Mouse (Mus musculus): ENCODE measurements at regions not wholly inside any gene's neighbourhood (a gene's known extent, or its start where the extent isn't known, plus 50 kb on each side); places are given as distances from the start of the nearest gene placed in this dataset.

GRCm38 (mm10) chr9:13974870-13975269 lies 147.4 kb downstream of the Fam76b start:
- Histone ChIP-seq H3ac (ENCODE audit: control insufficient read depth, insufficient read length, low read depth) (no peak overlapping the region), H3K79me3 (ENCODE audit: low read depth) (no peaks in the 10 kb centered on the region)

GRCm38 (mm10) chr9:13978842-13979241 lies 151.3 kb downstream of the Fam76b start:
- TF ChIP-seq CTCF (IDR thresholded peaks at IDR 0.05; ENCODE audit: control insufficient read depth, insufficient read depth, insufficient read length) (no peak), MAX (IDR thresholded peaks at IDR 0.05) (no peak), MYOG (IDR thresholded peaks at IDR 0.05; ENCODE audit: control insufficient read depth, extremely low read depth, insufficient read length) (no peak), MYOD1 (IDR thresholded peaks at IDR 0.05; ENCODE audit: control insufficient read depth, insufficient read length, low read depth) (no peak), FOSL1 (IDR thresholded peaks at IDR 0.05; ENCODE audit: insufficient read depth, low read length, poor library complexity, severe bottlenecking) (no peak), CEBPB (IDR thresholded peaks at IDR 0.05; ENCODE audit: low read depth) (no peak), USF1 (IDR thresholded peaks at IDR 0.05; ENCODE audit: low read depth) (no peak)
- no peaks in the 10 kb centered on the region for H3K36me3 ChIP-seq (ENCODE audit: control insufficient read depth, insufficient read depth)

More at GRCm38 (mm10) chr9:13974870-13975269, 147.4 kb downstream of the Fam76b start:
- H3K27me3 ChIP-seq (ENCODE audit: control insufficient read depth, insufficient read depth, insufficient read length) = peaks cover 4% of the 10 kb centered on the region
- no peaks in the 10 kb centered on the region for H3K36me3 ChIP-seq (ENCODE audit: control insufficient read depth, insufficient read depth)
- TF ChIP-seq MAX (IDR thresholded peaks at IDR 0.05) = no peak
- no peak overlapping the region for H3K4me3 ChIP-seq (ENCODE audit: insufficient read depth, poor library complexity, severe bottlenecking)
- no peaks in the 10 kb centered on the region for H3K79me2 ChIP-seq (ENCODE audit: control insufficient read depth, insufficient read depth)

GRCm38 (mm10) chr9:13987486-13987885 lies 160.0 kb downstream of the Fam76b start:
- Histone ChIP-seq H3ac (ENCODE audit: control insufficient read depth, insufficient read length, low read depth) (no peak overlapping the region), H3K79me2 (ENCODE audit: control insufficient read depth, insufficient read depth) (no peaks in the 10 kb centered on the region), H3K79me3 (ENCODE audit: low read depth) (no peaks in the 10 kb centered on the region), H3K4me3 (ENCODE audit: insufficient read depth, poor library complexity, severe bottlenecking) (no peak overlapping the region), H3K36me3 (ENCODE audit: control insufficient read depth, insufficient read depth) (no peaks in the 10 kb centered on the region), H3K27me3 (ENCODE audit: control insufficient read depth, insufficient read depth, insufficient read length) (peaks cover 2% of the 10 kb centered on the region)
- no peak for TF ChIP-seq MAX (IDR thresholded peaks at IDR 0.05)
- TF ChIP-seq CEBPB (IDR thresholded peaks at IDR 0.05; ENCODE audit: low read depth) = no peak
- TF ChIP-seq MYOD1 (IDR thresholded peaks at IDR 0.05; ENCODE audit: control insufficient read depth, insufficient read length, low read depth) = no peak
- no peak for TF ChIP-seq MYOG (IDR thresholded peaks at IDR 0.05; ENCODE audit: control insufficient read depth, extremely low read depth, insufficient read length)
- no peak for TF ChIP-seq FOSL1 (IDR thresholded peaks at IDR 0.05; ENCODE audit: insufficient read depth, low read length, poor library complexity, severe bottlenecking)
- TF ChIP-seq USF1 (IDR thresholded peaks at IDR 0.05; ENCODE audit: low read depth) = no peak
- no peak for TF ChIP-seq CTCF (IDR thresholded peaks at IDR 0.05; ENCODE audit: control insufficient read depth, insufficient read depth, insufficient read length)

More at GRCm38 (mm10) chr9:13978842-13979241, 151.3 kb downstream of the Fam76b start:
- H3K79me3 ChIP-seq (ENCODE audit: low read depth) = no peaks in the 10 kb centered on the region
- no peak overlapping the region for H3K4me3 ChIP-seq (ENCODE audit: insufficient read depth, poor library complexity, severe bottlenecking)
- H3K79me2 ChIP-seq (ENCODE audit: control insufficient read depth, insufficient read depth) = no peaks in the 10 kb centered on the region
- peaks cover 4% of the 10 kb centered on the region for H3K27me3 ChIP-seq (ENCODE audit: control insufficient read depth, insufficient read depth, insufficient read length)
- H3ac ChIP-seq (ENCODE audit: control insufficient read depth, insufficient read length, low read depth) = no peak overlapping the region

GRCm38 (mm10) chr9:13988901-13989300 lies 161.4 kb downstream of the Fam76b start:
- no peak overlapping the region for H3ac ChIP-seq (ENCODE audit: control insufficient read depth, insufficient read length, low read depth)
- no peaks in the 10 kb centered on the region for H3K79me3 ChIP-seq (ENCODE audit: low read depth)
- H3K79me2 ChIP-seq (ENCODE audit: control insufficient read depth, insufficient read depth) = no peaks in the 10 kb centered on the region
- peaks cover 6% of the 10 kb centered on the region for H3K27me3 ChIP-seq (ENCODE audit: control insufficient read depth, insufficient read depth, insufficient read length)
- TF ChIP-seq MYOG (IDR thresholded peaks at IDR 0.05; ENCODE audit: control insufficient read depth, extremely low read depth, insufficient read length) (no peak), CEBPB (IDR thresholded peaks at IDR 0.05; ENCODE audit: low read depth) (no peak), CTCF (IDR thresholded peaks at IDR 0.05; ENCODE audit: control insufficient read depth, insufficient read depth, insufficient read length) (no peak), FOSL1 (IDR thresholded peaks at IDR 0.05; ENCODE audit: insufficient read depth, low read length, poor library complexity, severe bottlenecking) (no peak), MYOD1 (IDR thresholded peaks at IDR 0.05; ENCODE audit: control insufficient read depth, insufficient read length, low read depth) (no peak), USF1 (IDR thresholded peaks at IDR 0.05; ENCODE audit: low read depth) (no peak), MAX (IDR thresholded peaks at IDR 0.05) (no peak)
- no peaks in the 10 kb centered on the region for H3K36me3 ChIP-seq (ENCODE audit: control insufficient read depth, insufficient read depth)
- H3K4me3 ChIP-seq (ENCODE audit: insufficient read depth, poor library complexity, severe bottlenecking) = no peak overlapping the region

GRCm38 (mm10) chr9:13990960-13991359 lies 163.4 kb downstream of the Fam76b start:
- no peaks in the 10 kb centered on the region for H3K79me3 ChIP-seq (ENCODE audit: low read depth)
- H3K79me2 ChIP-seq (ENCODE audit: control insufficient read depth, insufficient read depth) = no peaks in the 10 kb centered on the region
- no peak overlapping the region for H3ac ChIP-seq (ENCODE audit: control insufficient read depth, insufficient read length, low read depth)
- no peak overlapping the region for H3K4me3 ChIP-seq (ENCODE audit: insufficient read depth, poor library complexity, severe bottlenecking)
- TF ChIP-seq MAX (IDR thresholded peaks at IDR 0.05) = no peak
- TF ChIP-seq CTCF (IDR thresholded peaks at IDR 0.05; ENCODE audit: control insufficient read depth, insufficient read depth, insufficient read length) = no peak
- no peak for TF ChIP-seq CEBPB (IDR thresholded peaks at IDR 0.05; ENCODE audit: low read depth)
- TF ChIP-seq FOSL1 (IDR thresholded peaks at IDR 0.05; ENCODE audit: insufficient read depth, low read length, poor library complexity, severe bottlenecking) = no peak
- no peak for TF ChIP-seq MYOD1 (IDR thresholded peaks at IDR 0.05; ENCODE audit: control insufficient read depth, insufficient read length, low read depth)
- TF ChIP-seq USF1 (IDR thresholded peaks at IDR 0.05; ENCODE audit: low read depth) = no peak
- TF ChIP-seq MYOG (IDR thresholded peaks at IDR 0.05; ENCODE audit: control insufficient read depth, extremely low read depth, insufficient read length) = no peak
- peaks cover 6% of the 10 kb centered on the region for H3K27me3 ChIP-seq (ENCODE audit: control insufficient read depth, insufficient read depth, insufficient read length)
- no peaks in the 10 kb centered on the region for H3K36me3 ChIP-seq (ENCODE audit: control insufficient read depth, insufficient read depth)

GRCm38 (mm10) chr9:13992728-13993127 lies 165.2 kb downstream of the Fam76b start:
- peaks cover 6% of the 10 kb centered on the region for H3K27me3 ChIP-seq (ENCODE audit: control insufficient read depth, insufficient read depth, insufficient read length)
- H3K79me3 ChIP-seq (ENCODE audit: low read depth) = no peaks in the 10 kb centered on the region
- no peak overlapping the region for H3K4me3 ChIP-seq (ENCODE audit: insufficient read depth, poor library complexity, severe bottlenecking)
- H3K79me2 ChIP-seq (ENCODE audit: control insufficient read depth, insufficient read depth) = no peaks in the 10 kb centered on the region
- H3ac ChIP-seq (ENCODE audit: control insufficient read depth, insufficient read length, low read depth) = no peak overlapping the region
- no peak for TF ChIP-seq MYOD1 (IDR thresholded peaks at IDR 0.05; ENCODE audit: control insufficient read depth, insufficient read length, low read depth)
- no peak for TF ChIP-seq CEBPB (IDR thresholded peaks at IDR 0.05; ENCODE audit: low read depth)
- TF ChIP-seq MAX (IDR thresholded peaks at IDR 0.05) = no peak
- TF ChIP-seq USF1 (IDR thresholded peaks at IDR 0.05; ENCODE audit: low read depth) = no peak
- no peak for TF ChIP-seq CTCF (IDR thresholded peaks at IDR 0.05; ENCODE audit: control insufficient read depth, insufficient read depth, insufficient read length)
- no peak for TF ChIP-seq FOSL1 (IDR thresholded peaks at IDR 0.05; ENCODE audit: insufficient read depth, low read length, poor library complexity, severe bottlenecking)
- TF ChIP-seq MYOG (IDR thresholded peaks at IDR 0.05; ENCODE audit: control insufficient read depth, extremely low read depth, insufficient read length) = no peak
- no peaks in the 10 kb centered on the region for H3K36me3 ChIP-seq (ENCODE audit: control insufficient read depth, insufficient read depth)

Data from C2C12 (cell line).